Mouse (Mus musculus) urinary bladder, postnatal 10 days (tissue): ENCODE data around the gene Reg4.

Experiments
- DNase-seq: peaks from one replicate; pipeline ENCODE4 v3.0.0; 2022; ENCODE audit warnings: low spot score

The Reg4 gene

GRCm38 (mm10) chr3:98282422-98282821 lies 60.5 kb downstream of the Reg4 start:
- no peak for DNase-seq

DNA sequence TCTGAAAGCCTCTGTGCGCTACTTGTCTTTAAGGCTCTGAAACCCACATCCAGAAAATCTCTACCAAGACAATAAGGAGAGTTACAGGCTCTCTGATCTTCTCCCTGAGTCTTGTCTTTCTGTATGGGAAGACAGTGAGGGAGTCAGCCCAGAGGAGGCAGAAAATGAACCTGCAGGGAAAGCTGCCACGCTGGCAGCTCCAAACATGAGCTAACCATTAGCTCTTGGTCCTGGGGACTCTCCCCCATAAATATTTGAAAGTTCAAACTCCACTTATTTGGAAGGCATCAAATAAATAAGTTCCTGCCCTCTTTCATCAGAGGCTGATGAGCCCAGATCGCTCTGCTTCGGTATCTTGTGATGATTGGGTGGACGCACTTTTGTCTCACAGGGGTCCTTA lies 61.2 kb downstream of the Reg4 start:
- no peak for DNase-seq
